Mouse (Mus musculus) forebrain, postnatal 0 days (tissue): Measurements from ENCODE around the gene Fam69a. TPM values are rescaled to one million over a fixed set of nuclear protein-coding genes. Genes with fewer than 3 reads are reported as not detected.
"Not testable (repeated sequence)": the region's sequence is repeated elsewhere in the genome, so short reads cannot be mapped to it uniquely, and the experiment has no call there.

Experiments used
- ATAC-seq: fragments of 200-750 bp; cut with Nextera tagmentation; 2 replicates; pipeline ENCODE4 v1.8.0; 2017; ENCODE audit warnings: mild to moderate bottlenecking, moderate library complexity
- DNase-seq: peaks from one replicate; pipeline ENCODE4 v3.0.0-alpha.2; 2015
- H3K27ac ChIP-seq: fragments of 300-500 bp; sonication (generic); 2 replicates; pipeline ENCODE4 v1.5.1; 2014; ENCODE audit warnings: low read depth, mild to moderate bottlenecking, antibody characterized with exemption, low read length, moderate library complexity, mixed read lengths
- H3K27me3 ChIP-seq: fragments of 300-500 bp; sonication (generic); 2 replicates; pipeline ENCODE4 v1.6.1; 2014; ENCODE audit warnings: mild to moderate bottlenecking, low read length, mixed read lengths; ENCODE audit not compliant: insufficient read depth
- H3K36me3 ChIP-seq: fragments of 300-500 bp; sonication (generic); 2 replicates; pipeline ENCODE4 v1.6.1; 2014; ENCODE audit warnings: mild to moderate bottlenecking, moderate library complexity; ENCODE audit not compliant: insufficient read depth
- H3K4me1 ChIP-seq: fragments of 300-500 bp; sonication (generic); 2 replicates; pipeline ENCODE4 v1.6.1; 2014; ENCODE audit warnings: antibody characterized with exemption; ENCODE audit not compliant: insufficient read depth
- H3K4me2 ChIP-seq: fragments of 300-500 bp; sonication (generic); 2 replicates; pipeline ENCODE4 v1.6.1; 2014; ENCODE audit warnings: low read depth, mild to moderate bottlenecking, moderate library complexity
- H3K4me3 ChIP-seq: fragments of 300-500 bp; sonication (generic); 2 replicates; pipeline ENCODE4 v1.5.1; 2014; ENCODE audit warnings: low read depth, low read length, mixed read lengths
- H3K9ac ChIP-seq: fragments of 300-500 bp; sonication (generic); 2 replicates; pipeline ENCODE4 v1.6.1; 2014; ENCODE audit warnings: mild to moderate bottlenecking
- H3K9me3 ChIP-seq: fragments of 300-500 bp; sonication (generic); 2 replicates; pipeline ENCODE4 v1.6.1; 2016; ENCODE audit warnings: low read length
- CTCF ChIP-seq: sonication (generic); IDR thresholded peaks from 2 replicates; pipeline ENCODE4 v1.5.1; 2016; ENCODE audit warnings: antibody characterized with exemption, control low read depth, low read depth
- WGBS: fragments of 180-500 bp; shearing (Covaris S2); extraction: QIAGEN DNeasy Blood & Tissue Kit; methylation state at CpG from one replicate; pipeline ENCODE4 v1.1.7; 2014; 5-methylcytosine and 5-hydroxymethylcytosine counted together
- polyA plus RNA-seq: library from polyadenylated mRNA; unstranded; fragments of >200 nt; fragmentation: Nextera tagmentation; extraction: Ambion mirVana; gene quantifications from 2 replicates; pipeline ENCODE4 v1.2.1, GENCODE M21; 2015
- total RNA-seq: library from RNA; depleted of rRNA; stranded (reverse); fragments of >200 nt; gene quantifications from 2 replicates; pipeline ENCODE4 v1.2.3, GENCODE M21; 2014

Gene Fam69a
- total and polyA plus RNA-seq, 2 experiments from 2014 or later = 28.5 to 60.9 TPM

DNA sequence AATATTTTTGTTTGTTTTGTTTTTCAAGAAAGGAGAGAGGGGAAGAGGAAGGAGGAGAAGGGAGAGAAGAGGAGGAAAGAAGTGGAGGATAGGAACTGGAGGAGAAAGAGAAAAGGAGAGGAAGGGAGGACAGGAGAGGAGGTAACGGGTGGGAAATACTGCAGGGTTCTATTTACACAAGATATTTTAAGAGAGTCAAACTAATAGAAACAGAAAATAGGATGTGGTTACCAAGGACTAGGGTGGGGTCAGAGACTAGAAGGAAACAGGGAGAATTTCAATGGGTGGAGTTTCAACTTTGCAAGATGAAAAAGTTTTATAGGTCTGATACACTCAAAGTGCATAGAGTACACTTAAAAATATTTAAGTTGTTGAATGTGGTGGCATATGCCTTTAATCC, 7.0 kb downstream of the Fam69a start:
- no peaks in the 10 kb centered on the region for H3K9me3 ChIP-seq

DNA sequence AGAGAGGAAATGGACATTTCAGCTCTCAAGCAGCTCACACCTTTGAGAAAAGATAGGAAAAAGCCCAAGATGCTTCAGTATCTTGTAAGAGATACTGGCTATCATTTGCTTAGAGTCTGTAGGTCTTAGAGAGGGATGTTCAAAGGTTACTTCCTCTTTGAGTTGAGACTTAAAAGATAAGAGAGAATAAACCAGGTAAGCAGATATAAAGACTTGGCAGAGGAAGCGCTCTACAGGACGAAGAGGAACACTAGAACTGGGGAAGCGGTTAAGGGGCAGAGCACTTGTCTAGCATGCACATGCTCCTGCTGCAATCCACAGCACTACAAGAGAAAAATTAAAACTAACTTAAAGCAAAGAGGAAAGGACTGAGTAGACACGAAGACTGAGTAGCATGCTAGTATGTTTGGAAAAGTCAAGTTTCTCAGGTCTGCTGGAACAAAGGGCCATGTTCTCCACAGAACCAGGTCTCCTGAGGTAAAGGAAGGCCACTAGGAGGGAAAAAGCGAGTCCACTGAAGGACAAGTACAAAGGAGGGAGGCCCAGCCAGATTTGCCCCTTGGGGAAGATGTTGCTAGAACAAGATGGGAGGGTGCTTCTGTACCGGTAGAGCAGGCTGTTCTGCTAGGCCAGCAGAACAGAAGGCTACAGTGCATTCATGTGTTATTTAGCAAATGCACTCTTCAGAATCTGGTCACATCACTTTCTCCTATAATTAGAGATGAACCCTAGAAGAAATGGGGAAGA, 8.4 kb downstream of the Fam69a start:
- no peak for ATAC-seq
- Histone ChIP-seq H3K4me3 (no peak overlapping the region), H3K9me3 (no peaks in the 10 kb centered on the region), H3K9ac (no peak overlapping the region), H3K4me1 (no peaks in the 10 kb centered on the region), H3K36me3 (no peaks in the 10 kb centered on the region), H3K4me2 (no peak overlapping the region), H3K27ac (no peak overlapping the region), H3K27me3 (no peaks in the 10 kb centered on the region)
- no peak for TF ChIP-seq CTCF
- DNase-seq = no peak
- 85% methylated on average over 6 of the region's 6 CpGs for WGBS

More for the DNA sequence above, 7.0 kb downstream of the Fam69a start:
- Histone ChIP-seq H3K4me3 (no peak overlapping the region), H3K4me2 (no peak overlapping the region), H3K27ac (no peak overlapping the region), H3K4me1 (no peaks in the 10 kb centered on the region), H3K27me3 (no peaks in the 10 kb centered on the region), H3K9ac (no peak overlapping the region), H3K36me3 (no peaks in the 10 kb centered on the region)
- ATAC-seq = no peak
- TF ChIP-seq CTCF = no peak
- 87% methylated on average over 1 of the region's 1 CpGs for WGBS
- no peak for DNase-seq

DNA sequence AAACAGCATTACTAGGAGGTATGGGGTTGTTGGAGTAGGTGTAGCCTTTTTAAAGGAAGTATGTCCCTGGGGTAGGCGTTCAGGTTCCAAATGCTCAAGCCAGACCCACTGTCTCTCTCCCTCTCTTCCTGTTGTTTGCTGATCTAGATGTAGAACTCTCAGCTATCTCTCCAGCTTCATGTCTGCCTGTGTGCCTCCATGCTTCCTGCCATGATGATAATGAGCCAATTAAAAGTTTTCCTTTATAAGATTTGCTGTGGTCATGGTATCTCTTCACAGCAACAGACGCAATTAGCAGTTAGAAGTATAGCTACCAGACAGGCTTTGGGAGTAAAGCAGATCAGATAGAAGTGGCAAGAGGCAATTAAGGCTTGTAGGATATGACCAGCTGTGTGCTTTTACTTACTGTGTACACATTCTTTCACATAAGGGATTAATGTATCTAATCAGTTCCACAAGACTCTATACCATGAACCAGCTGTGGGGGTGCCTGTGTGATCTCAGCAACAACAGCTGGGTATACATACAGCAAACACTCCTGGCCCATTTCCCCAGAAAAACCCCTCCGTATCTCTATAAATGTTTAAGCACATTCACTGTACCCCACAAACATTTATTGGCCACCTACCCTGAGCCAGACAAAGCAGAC, 9.1 kb downstream of the Fam69a start:
- Histone ChIP-seq H3K4me2 (no peak overlapping the region), H3K4me1 (no peaks in the 10 kb centered on the region), H3K9ac (no peak overlapping the region), H3K4me3 (no peak overlapping the region), H3K36me3 (no peaks in the 10 kb centered on the region), H3K27ac (no peak overlapping the region), H3K9me3 (no peaks in the 10 kb centered on the region), H3K27me3 (no peaks in the 10 kb centered on the region)
- 67% methylated on average over 3 of the region's 3 CpGs for WGBS
- ATAC-seq (peak; percentile 56), DNase-seq (no peak)
- TF ChIP-seq CTCF = no peak

DNA sequence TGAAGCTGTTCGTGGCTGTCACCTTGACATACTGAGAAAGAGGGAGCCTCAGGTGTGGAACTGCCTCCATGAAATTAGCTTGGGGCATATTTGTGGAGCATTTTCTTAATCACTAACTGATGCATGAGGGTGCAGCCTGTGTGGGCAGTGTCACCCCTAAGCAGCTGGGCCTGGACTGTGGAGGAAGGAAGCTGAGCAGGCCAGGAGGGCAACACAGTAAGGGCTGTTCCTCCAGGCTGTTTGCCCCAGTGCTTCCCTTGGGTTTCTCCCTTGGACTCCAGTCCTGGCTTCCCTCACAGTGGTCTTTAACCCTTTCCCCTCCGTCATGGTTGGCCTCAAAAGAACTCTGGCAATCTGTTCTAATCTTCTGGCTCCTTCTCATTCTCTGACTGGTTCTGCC, 13.6 kb downstream of the Fam69a start:
- Histone ChIP-seq H3K9ac (no peak overlapping the region), H3K27me3 (no peaks in the 10 kb centered on the region), H3K4me2 (no peak overlapping the region), H3K4me1 (no peaks in the 10 kb centered on the region), H3K4me3 (no peak overlapping the region), H3K27ac (no peak overlapping the region), H3K36me3 (no peaks in the 10 kb centered on the region), H3K9me3 (no peaks in the 10 kb centered on the region)
- DNase-seq = no peak
- no peak for ATAC-seq
- WGBS = 76% methylated on average over 2 of the region's 2 CpGs
- TF ChIP-seq CTCF = no peak

DNA sequence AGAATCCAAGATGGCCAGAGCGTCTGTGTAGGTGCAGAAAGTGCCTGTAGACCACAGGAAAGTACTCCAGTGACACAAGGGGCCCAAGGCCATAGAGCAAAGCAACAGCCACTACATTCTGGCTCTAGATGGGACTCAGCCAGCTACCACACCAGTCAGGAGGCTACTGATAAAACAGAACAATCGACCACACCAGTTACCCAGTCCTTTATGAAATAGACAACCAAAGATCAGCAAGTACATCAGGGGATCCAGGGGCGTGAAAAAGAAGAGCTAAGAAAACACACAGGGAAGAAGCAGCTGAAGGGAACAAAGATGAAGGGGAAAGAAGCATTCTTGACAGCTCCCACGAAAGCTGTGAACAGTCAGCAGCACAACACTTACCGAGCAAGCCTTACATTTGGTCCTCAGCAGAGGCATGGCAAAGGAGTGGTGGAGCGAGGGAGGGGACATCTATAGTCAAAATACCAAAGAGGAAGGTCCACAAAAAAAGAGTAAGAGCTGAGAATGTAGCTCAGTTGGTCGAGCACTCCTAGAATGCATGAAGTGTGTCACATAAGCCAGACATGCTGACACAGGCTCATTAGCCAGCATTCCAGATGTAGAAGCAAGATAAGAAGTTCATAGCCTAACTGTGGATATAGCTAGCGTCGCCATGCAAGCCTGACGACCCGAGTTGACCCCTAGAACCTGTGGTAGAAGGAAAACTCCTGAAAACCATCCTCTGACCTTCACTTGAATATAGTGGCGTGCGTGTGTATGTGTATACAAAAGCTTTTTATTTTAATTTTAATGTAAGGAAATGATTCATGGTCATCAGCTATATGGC, 14.2 kb downstream of the Fam69a start:
- no peaks in the 10 kb centered on the region for H3K9me3 ChIP-seq
- DNase-seq (no peak), ATAC-seq (no peak)
- no peak for TF ChIP-seq CTCF
- 78% methylated on average over 13 of the region's 13 CpGs for WGBS
- H3K9ac ChIP-seq = no peak overlapping the region
- H3K4me2 ChIP-seq = no peak overlapping the region
- no peaks in the 10 kb centered on the region for H3K4me1 ChIP-seq
- H3K36me3 ChIP-seq = no peaks in the 10 kb centered on the region
- H3K4me3 ChIP-seq = no peak overlapping the region
- H3K27me3 ChIP-seq = no peaks in the 10 kb centered on the region
- no peak overlapping the region for H3K27ac ChIP-seq

DNA sequence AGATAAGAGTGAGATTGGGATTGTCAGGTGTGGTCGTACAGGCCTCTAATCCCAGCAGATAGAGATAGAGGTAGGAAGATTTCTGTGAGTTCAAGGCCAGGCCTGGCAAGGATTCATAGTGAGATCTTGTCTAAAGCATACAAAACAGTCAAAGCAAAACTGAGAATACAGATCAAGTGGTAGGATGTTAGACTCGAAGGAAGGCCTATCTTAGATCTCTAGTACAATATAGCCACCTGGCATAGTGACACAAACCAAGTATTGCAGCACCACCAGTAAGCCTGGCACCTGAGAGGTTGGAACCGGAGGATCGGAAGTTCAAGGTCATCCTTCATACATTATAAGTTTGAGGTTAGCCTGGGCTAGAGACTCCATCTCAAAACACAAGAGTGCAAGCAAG, 15.8 kb downstream of the Fam69a start:
- H3K4me3 ChIP-seq = no peak overlapping the region
- no peak overlapping the region for H3K4me2 ChIP-seq
- 86% methylated on average over 4 of the region's 4 CpGs for WGBS
- TF ChIP-seq CTCF = no peak
- H3K9ac ChIP-seq = no peak overlapping the region
- ATAC-seq (no peak), DNase-seq (no peak)
- no peak overlapping the region for H3K27ac ChIP-seq
- no peaks in the 10 kb centered on the region for H3K9me3 ChIP-seq
- no peaks in the 10 kb centered on the region for H3K4me1 ChIP-seq
- no peaks in the 10 kb centered on the region for H3K27me3 ChIP-seq
- no peaks in the 10 kb centered on the region for H3K36me3 ChIP-seq

DNA sequence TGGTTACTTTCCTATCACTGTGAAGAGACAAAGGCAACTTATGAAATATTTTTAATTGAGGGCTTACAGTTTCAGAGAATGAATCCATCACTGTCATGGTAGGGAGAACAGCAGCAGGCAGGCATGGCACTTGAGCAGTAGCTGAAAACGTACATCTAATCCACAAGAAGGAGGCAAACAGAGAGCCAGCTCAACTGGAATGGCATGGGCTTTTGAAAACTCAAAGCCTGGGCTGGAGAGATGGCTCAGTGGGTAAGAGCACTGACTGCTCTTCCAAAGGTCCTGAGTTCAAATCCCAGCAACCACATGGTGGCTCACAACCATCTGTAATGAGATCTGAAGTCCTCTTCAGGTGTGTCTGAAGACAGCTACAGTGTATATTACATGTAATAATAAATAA, 17.1 kb downstream of the Fam69a start:
- H3K4me1 ChIP-seq, H3K4me3 ChIP-seq, DNase-seq, H3K4me2 ChIP-seq, H3K36me3 ChIP-seq, H3K9ac ChIP-seq, H3K27ac ChIP-seq, ATAC-seq, H3K9me3 ChIP-seq, H3K27me3 ChIP-seq: not testable (repeated sequence)
- WGBS = 57% methylated on average over 1 of the region's 1 CpGs
